10 mouse cellular contexts compared by ENCODE assay signal in the genomic region with DNA sequence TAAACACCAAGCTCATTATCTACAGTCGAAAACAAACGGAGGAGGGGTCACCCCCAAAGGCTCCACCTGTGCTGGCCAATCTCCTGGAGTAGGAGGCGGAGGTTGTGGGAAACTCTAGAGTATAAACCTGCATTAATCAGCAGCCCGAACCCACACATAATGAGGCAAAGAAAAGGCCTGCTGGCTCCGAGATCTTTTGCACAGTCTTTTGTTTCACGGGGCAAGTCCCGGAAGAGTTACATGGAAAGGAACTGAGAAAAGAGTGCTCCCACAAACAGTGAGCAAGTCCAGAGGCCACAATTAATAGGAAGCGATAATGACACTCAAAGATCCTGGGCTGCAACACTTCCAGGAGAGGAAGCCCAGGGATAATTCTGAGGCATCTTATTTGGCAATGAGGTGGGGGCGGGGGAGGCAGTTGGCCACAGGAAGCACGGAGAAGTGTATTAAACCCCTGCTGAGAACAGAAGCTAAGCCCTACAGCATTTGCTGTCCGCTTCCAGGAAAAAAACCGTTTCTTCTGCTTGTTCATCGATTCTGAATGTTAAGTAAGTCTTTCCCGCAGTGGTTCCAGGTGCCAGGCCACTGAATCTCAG. TPM values are rescaled to one million over a fixed set of nuclear protein-coding genes. Genes with fewer than 3 reads are reported as not detected.
A peak's percentile ranks its signal among the peaks of the same experiment; 100 is the strongest.
DNase-seq lines count a peak whose midpoint lies in the region; ATAC-seq and TF ChIP-seq lines count a peak whose summit lies in the region.
"Had no signal": no experiment of that assay in that cellular context is flagged by ENCODE, and none has a peak within 500 bp of the region (broad histone marks: within the 10 kb centered on the region; RNA-seq: fewer than 3 reads in every experiment).

No protein-coding gene starts in this region.

- H3K4me3 ChIP-seq in kidney, postnatal 0 days (replicated peaks; ENCODE audit: low read depth, low read length), result no peak overlapping the region
- no peak overlapping the region for H3K4me3 ChIP-seq in kidney, embryonic 14.5 days (ENCODE audit: low read length)
- H3K4me3 ChIP-seq in embryonic facial prominence, embryonic 15.5 days (replicated peaks), result no peak overlapping the region
- H3K4me3 ChIP-seq in limb, embryonic 11.5 days (ENCODE audit: low read depth, low read length), result no peak overlapping the region

- H3K36me3 ChIP-seq in kidney, postnatal 0 days (ENCODE audit: insufficient read depth, low read length), result no peaks in the 10 kb centered on the region
- H3K36me3 ChIP-seq in kidney, embryonic 14.5 days (ENCODE audit: control insufficient read depth, insufficient read depth, low read length), result no peaks in the 10 kb centered on the region
- H3K36me3 ChIP-seq in embryonic facial prominence, embryonic 15.5 days, result no peaks in the 10 kb centered on the region
- no peaks in the 10 kb centered on the region for H3K36me3 ChIP-seq in limb, embryonic 11.5 days (ENCODE audit: control insufficient read depth, insufficient read depth, low read length)
- H3K36me3 ChIP-seq: G1E had no signal

- WGBS in kidney, postnatal 0 days, result 24% methylated on average over 14 of the region's 14 CpGs
- WGBS in kidney, embryonic 14.5 days, result 20% methylated on average over 14 of the region's 14 CpGs
- WGBS in embryonic facial prominence, embryonic 15.5 days, result 18% methylated on average over 14 of the region's 14 CpGs
- 10% methylated on average over 14 of the region's 14 CpGs for WGBS in limb, embryonic 11.5 days

- no peak for DNase-seq in kidney, postnatal 0 days (ENCODE audit: low spot score)
- peak; percentile 43 for DNase-seq in limb, embryonic 11.5 days (ENCODE audit: low spot score)
- DNase-seq in retina, postnatal 1 day, result peak; percentile 55
- no peak for DNase-seq in urinary bladder, adult 18-20 months (ENCODE audit: low spot score in 2 of 2)
- DNase-seq in adrenal gland, adult 18-20 months (ENCODE audit: low spot score in 2 of 2), result no peak
- no peak for DNase-seq in lung, postnatal 36 days

- H3K4me2 ChIP-seq in kidney, postnatal 0 days (ENCODE audit: low read length), result peak overlapping the region; percentile 18; the same call in 1 of the 2 replicates
- H3K4me2 ChIP-seq in kidney, embryonic 14.5 days (replicated peaks; ENCODE audit: low read depth, low read length), result no peak overlapping the region
- no peak overlapping the region for H3K4me2 ChIP-seq in embryonic facial prominence, embryonic 15.5 days (replicated peaks)
- H3K4me2 ChIP-seq in limb, embryonic 11.5 days (ENCODE audit: low read depth, severe bottlenecking), result no peak overlapping the region; the same call in 1 of the 2 replicates

- no peaks in the 10 kb centered on the region; the same call in 1 of the 2 replicates for H3K4me1 ChIP-seq in kidney, postnatal 0 days (replicated peaks; ENCODE audit: insufficient read depth, low read length)
- H3K4me1 ChIP-seq in kidney, embryonic 14.5 days (ENCODE audit: control insufficient read depth, insufficient read depth, low read length), result no peaks in the 10 kb centered on the region
- H3K4me1 ChIP-seq in embryonic facial prominence, embryonic 15.5 days, result peaks cover 8% of the 10 kb centered on the region; the same call in 1 of the 2 replicates
- H3K4me1 ChIP-seq in limb, embryonic 11.5 days (ENCODE audit: control insufficient read depth, insufficient read depth, low read length), result peaks cover 2% of the 10 kb centered on the region; the same call in 1 of the 2 replicates

- H3K27ac ChIP-seq in kidney, postnatal 0 days, result no peak overlapping the region
- no peak overlapping the region for H3K27ac ChIP-seq in kidney, embryonic 14.5 days (ENCODE audit: low read depth, low read length)
- no peak overlapping the region for H3K27ac ChIP-seq in embryonic facial prominence, embryonic 15.5 days (replicated peaks)
- H3K27ac ChIP-seq in limb, embryonic 11.5 days (replicated peaks; ENCODE audit: low read depth, low read length), result no peak overlapping the region
- H3K27ac ChIP-seq: macrophage had no signal

- no peaks in the 10 kb centered on the region for H3K9me3 ChIP-seq in kidney, postnatal 0 days (replicated peaks; ENCODE audit: low read length)
- no peaks in the 10 kb centered on the region for H3K9me3 ChIP-seq in kidney, embryonic 14.5 days (ENCODE audit: control insufficient read depth, low read length)
- H3K9me3 ChIP-seq in embryonic facial prominence, embryonic 15.5 days (replicated peaks), result no peaks in the 10 kb centered on the region
- no peaks in the 10 kb centered on the region for H3K9me3 ChIP-seq in limb, embryonic 11.5 days (ENCODE audit: control insufficient read depth, low read length)
- H3K9me3 ChIP-seq: G1E had no signal

- H3K9ac ChIP-seq in kidney, postnatal 0 days (ENCODE audit: low read depth, low read length), result 0 out of 2 replicates have a peak overlapping the region, but pooled peaks have one; percentile 23
- no peak overlapping the region for H3K9ac ChIP-seq in kidney, embryonic 14.5 days (ENCODE audit: low read depth, low read length)
- no peak overlapping the region for H3K9ac ChIP-seq in embryonic facial prominence, embryonic 15.5 days
- no peak overlapping the region for H3K9ac ChIP-seq in limb, embryonic 11.5 days (ENCODE audit: low read length)

- no peak for ATAC-seq in kidney, postnatal 0 days (replicated peaks; ENCODE audit: low FRiP score, low read depth)
- ATAC-seq in kidney, embryonic 14.5 days (ENCODE audit: low FRiP score, low TSS enrichment), result no peak
- ATAC-seq in embryonic facial prominence, embryonic 15.5 days (ENCODE audit: insufficient number of reproducible peaks, low FRiP score, low TSS enrichment, low read depth), result peak; percentile 39; the same call in 1 of the 2 replicates
- no peak for ATAC-seq in limb, embryonic 11.5 days (ENCODE audit: insufficient number of reproducible peaks, low FRiP score, low TSS enrichment, low read depth)

- no peak for TF ChIP-seq CTCF in kidney, postnatal 0 days (IDR thresholded peaks at IDR 0.05; ENCODE audit: low read depth)

- H3K27me3 ChIP-seq in kidney, postnatal 0 days (ENCODE audit: insufficient read depth, low read length), result no peaks in the 10 kb centered on the region
- H3K27me3 ChIP-seq in kidney, embryonic 14.5 days (ENCODE audit: control insufficient read depth, insufficient read depth, low read length), result no peaks in the 10 kb centered on the region
- H3K27me3 ChIP-seq in embryonic facial prominence, embryonic 15.5 days, result no peaks in the 10 kb centered on the region
- no peaks in the 10 kb centered on the region for H3K27me3 ChIP-seq in limb, embryonic 11.5 days (ENCODE audit: control insufficient read depth, insufficient read depth, low read length)

RNA-seq across cellular contexts. Expression of gene Mamdc2, which starts 59.1 kb away (rescaled TPM):
- polyA plus RNA-seq in kidney, postnatal 0 days (2015; fragmentation: Nextera tagmentation; extraction: Ambion mirVana), result 2.6 and 2.7 TPM in 2 replicates
- 0.57 and 1.4 TPM in 2 replicates for polyA plus RNA-seq in kidney, embryonic 14.5 days (2014; fragmentation: Nextera tagmentation; extraction: Ambion mirVana)
- 5.6 and 6.0 TPM in 2 replicates for polyA plus RNA-seq in embryonic facial prominence, embryonic 15.5 days (2015; fragmentation: Nextera tagmentation; extraction: Ambion mirVana)
- polyA plus RNA-seq in limb, embryonic 11.5 days (2014; fragmentation: Nextera tagmentation; extraction: Ambion mirVana), result 0.80 and 1.4 TPM in 2 replicates
- total RNA-seq in adrenal gland, adult 18-20 months (2021), result 1 to 10 TPM; 2.2 to 2.3 TPM
- polyA plus RNA-seq: G1E had no signal

Comparison
In these comparisons a context has a peak if more than half of its experiments do, and no peak if none do; other contexts are left out.
1. DNase-seq: peak in limb, embryonic 11.5 days (single experiment) and retina, postnatal 1 day (single experiment); none in kidney, postnatal 0 days (single experiment), urinary bladder, adult 18-20 months (0 of 2), adrenal gland, adult 18-20 months (0 of 2) and lung, postnatal 36 days (single experiment).